In genomic region chr14:23134723-23135122, GRCm38 (mm10) we compare ENCODE assay signal across 24 mouse cellular contexts.
"Had no signal": no experiment of that assay in that cellular context is flagged by ENCODE, and none has a peak within 500 bp of the region (broad histone marks: within the 10 kb centered on the region; RNA-seq: fewer than 3 reads in every experiment).

No protein-coding gene starts in this region.

- H3K27me3 ChIP-seq: heart, embryonic 13.5 days; heart, embryonic 15.5 days; hindbrain, embryonic 13.5 days; hindbrain, embryonic 15.5 days; limb, embryonic 13.5 days; limb, embryonic 15.5 days; liver, embryonic 12.5 days had no signal

- H3K9ac ChIP-seq: forebrain, postnatal 0 days; heart, embryonic 13.5 days; heart, embryonic 15.5 days; hindbrain, embryonic 13.5 days; hindbrain, embryonic 15.5 days; limb, embryonic 13.5 days; limb, embryonic 15.5 days; liver, embryonic 12.5 days; liver, embryonic 14.5 days had no signal

- DNase-seq: forebrain, postnatal 0 days; gastrocnemius, postnatal 14 days; gastrocnemius, postnatal 36 days; heart, adult 11 months; heart, adult 2 months; heart, postnatal 14 days; heart, postnatal 36 days; kidney, adult 18-20 months; kidney, adult 9 months; kidney, postnatal 36 days; layer of hippocampus, adult 9-11 months; layer of hippocampus, postnatal 36 days; left cerebral cortex, postnatal 4 days had no signal

- H3K4me1 ChIP-seq: heart, embryonic 13.5 days; heart, embryonic 15.5 days; hindbrain, embryonic 13.5 days; hindbrain, embryonic 15.5 days; liver, embryonic 12.5 days had no signal

- ATAC-seq: forebrain, postnatal 0 days; hindbrain, postnatal 0 days; intestine, embryonic 16.5 days; liver, embryonic 12.5 days had no signal

- H3K4me3 ChIP-seq: heart, adult 2 months; heart, embryonic 13.5 days; heart, embryonic 15.5 days; hindbrain, embryonic 13.5 days; hindbrain, embryonic 15.5 days; limb, embryonic 13.5 days; limb, embryonic 15.5 days; liver, embryonic 12.5 days had no signal

- H3K4me2 ChIP-seq: heart, embryonic 11.5 days; heart, embryonic 13.5 days; heart, embryonic 15.5 days; hindbrain, embryonic 13.5 days; hindbrain, embryonic 15.5 days; limb, embryonic 13.5 days; limb, embryonic 15.5 days; liver, embryonic 12.5 days had no signal

- H3K36me3 ChIP-seq: heart, embryonic 13.5 days; heart, embryonic 15.5 days; hindbrain, embryonic 13.5 days; hindbrain, embryonic 15.5 days; limb, embryonic 13.5 days; limb, embryonic 15.5 days; liver, embryonic 12.5 days had no signal

- H3K27ac ChIP-seq: heart, adult 2 months; heart, embryonic 13.5 days; heart, embryonic 15.5 days; hindbrain, embryonic 13.5 days; hindbrain, embryonic 15.5 days; hindbrain, postnatal 0 days; limb, embryonic 13.5 days; limb, embryonic 15.5 days; liver, embryonic 12.5 days; liver, embryonic 14.5 days had no signal

- H3K9me3 ChIP-seq: heart, embryonic 13.5 days; heart, embryonic 15.5 days; hindbrain, embryonic 13.5 days; hindbrain, embryonic 15.5 days; limb, embryonic 13.5 days; limb, embryonic 15.5 days; liver, embryonic 12.5 days had no signal
